Mouse (Mus musculus) gastrocnemius, postnatal 4 days (tissue): ENCODE results near the gene Ccdc154. TPM values are rescaled to one million over a fixed set of nuclear protein-coding genes. Genes with fewer than 3 reads are reported as not detected.
"Not testable (repeated sequence)": the region's sequence is repeated elsewhere in the genome, so short reads cannot be mapped to it uniquely, and the experiment has no call there.

Source experiments
- DNase-seq, 2 experiments: peaks; one replicate each; pipeline ENCODE4 v3.0.0; 2021 to 2022; ENCODE audit warnings: low spot score in 2 of 2, mixed read lengths in 2 of 2
- long read RNA-seq, 2 experiments: library from polyadenylated mRNA; stranded (forward); transcript quantifications; one replicate each; pipeline ENCODE4 v2.0.0; 2021
- total RNA-seq, 2 experiments: library from RNA; stranded (reverse); gene quantifications; 2 replicates each; pipeline ENCODE4 v1.2.3; 2021

Gene Ccdc154
- under 1 TPM; 0.15 to 0.21 TPM for total RNA-seq
- long read RNA-seq, experiment 1 = 0 reads
- long read RNA-seq, experiment 2 = 0 reads

DNA sequence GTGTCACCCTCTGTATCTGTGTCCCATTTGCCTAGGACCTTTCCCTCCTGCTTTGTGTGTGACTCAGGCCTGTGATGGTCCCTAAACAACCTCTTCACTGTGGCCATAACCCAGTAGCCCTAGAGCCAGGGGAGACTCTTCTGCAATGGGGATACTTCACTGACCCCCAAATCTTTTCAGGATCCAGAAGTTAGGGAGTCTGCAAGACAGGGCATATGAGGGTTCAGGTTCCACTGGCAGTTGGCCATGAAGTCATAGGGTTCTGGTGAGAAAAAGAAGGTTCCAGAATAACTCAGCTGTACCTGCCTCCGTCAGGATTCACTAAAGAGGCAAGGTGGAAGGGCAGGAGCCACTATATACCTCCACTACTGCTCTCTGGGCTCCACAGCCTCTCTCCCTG is at the start of gene Ccdc154:
Gene Ccdc154, plus strand, starts transcription at position 301 of the 400 bp plus-strand sequence.
- no peak for DNase-seq

DNA sequence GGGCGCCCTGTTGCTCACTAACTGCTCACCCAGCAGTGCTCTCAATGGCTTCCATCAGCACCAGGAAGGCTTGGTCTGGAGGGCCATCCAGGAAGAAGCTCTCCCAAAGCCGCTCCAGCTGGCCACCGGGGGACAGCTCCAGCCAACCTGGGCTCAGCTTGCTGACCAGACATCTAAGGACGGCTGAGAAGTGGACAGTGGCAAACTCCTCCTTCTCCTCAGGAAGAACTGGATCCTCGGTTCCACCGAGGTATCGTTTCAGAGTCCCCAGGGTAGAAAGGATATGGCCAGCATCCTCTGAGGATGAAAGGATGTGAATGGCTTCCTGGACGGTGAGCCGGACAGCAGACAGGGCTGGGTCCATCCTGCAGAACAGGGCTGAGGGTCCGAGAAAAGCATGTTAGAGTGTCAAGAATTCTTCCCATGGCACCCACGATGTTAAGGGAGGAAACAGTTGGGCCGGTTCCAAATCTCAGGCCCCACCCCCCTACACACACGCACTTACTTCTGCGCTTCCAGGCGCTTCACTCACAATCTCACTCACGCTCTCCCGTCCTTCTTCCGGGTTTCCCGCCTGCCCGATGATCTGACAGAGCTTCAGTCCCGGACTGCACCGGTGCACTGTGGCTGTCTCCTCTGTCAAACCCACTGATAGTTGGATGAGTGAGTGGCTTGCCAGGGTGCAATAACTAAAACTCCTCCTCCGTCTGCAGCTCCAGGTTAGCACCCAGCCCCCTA is 47.2 kb upstream of the Ccdc154 start:
- DNase-seq = peak in 1 of 2 experiments; percentile 40

- peak; percentile 88 to 96 for DNase-seq
These were observed 46.4 kb upstream of the Ccdc154 start, which contains the start of gene Telo2 for GRCm38 (mm10) chr17:25115664-25116432. Gene Telo2, minus strand, starts transcription at chr17:25115967.

DNA sequence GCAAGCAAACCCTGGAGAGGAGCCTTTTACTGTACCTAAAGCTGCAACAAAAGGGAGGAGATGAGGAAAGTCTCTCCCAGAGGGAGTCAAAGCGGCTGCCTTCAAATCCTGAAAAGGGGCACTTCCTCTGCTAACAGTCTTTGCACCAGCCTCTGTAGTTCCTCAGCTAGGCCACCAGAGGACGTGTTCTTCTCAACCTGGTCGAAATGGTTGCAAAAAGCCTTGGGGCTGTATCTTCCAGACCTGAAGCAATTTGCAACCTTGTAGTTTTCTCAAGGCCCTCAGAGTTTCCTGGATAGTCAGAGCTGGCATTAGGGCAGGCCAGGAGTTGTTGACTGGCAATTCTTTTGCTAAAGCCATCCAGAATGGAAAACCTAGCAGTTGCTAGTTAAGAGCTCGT is 45.0 kb upstream of the Ccdc154 start:
- DNase-seq = no peak

DNA sequence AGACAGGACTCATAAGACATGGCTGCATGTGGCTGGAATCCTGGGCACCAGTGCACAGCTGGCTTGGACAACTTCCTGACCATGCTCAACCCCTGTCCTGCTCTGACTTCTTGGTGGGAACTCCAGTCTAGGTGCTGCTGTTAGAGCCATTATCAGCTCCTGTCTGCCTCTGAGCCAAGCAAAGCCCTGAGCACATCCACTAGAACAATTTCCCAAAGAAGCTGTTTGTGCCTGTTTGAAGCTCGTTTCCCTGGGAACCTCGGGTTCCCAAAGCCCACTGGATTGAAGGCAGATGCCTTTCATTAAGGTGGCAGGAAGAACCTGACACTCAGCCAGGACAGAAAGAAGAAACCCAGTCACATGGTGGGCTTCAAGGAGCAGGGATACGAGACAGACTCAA is 41.9 kb upstream of the Ccdc154 start, which contains the start of gene Ptx4:
Gene Ptx4, plus strand, starts transcription at position 355 of the 400 bp plus-strand sequence.
- DNase-seq = no peak

DNA sequence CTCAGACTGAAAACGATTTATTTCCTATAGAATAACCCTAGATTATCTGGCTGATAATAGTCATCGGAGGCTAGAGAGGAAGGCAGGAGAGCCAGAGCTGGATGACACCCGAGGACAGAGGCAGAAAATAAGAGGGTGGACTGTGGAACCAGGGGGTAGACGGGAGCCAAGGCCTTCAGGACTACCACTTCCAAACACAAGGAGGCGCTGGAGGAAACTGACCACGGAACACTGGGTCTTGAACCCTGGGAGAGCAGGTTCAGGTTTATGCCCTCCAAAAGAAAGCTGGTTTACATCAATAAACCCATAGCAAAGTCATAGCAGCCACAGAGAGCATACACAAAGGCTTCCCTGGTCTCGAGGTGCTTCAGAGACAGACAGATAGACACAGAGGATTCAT is 38.3 kb upstream of the Ccdc154 start:
- no peak for DNase-seq

DNA sequence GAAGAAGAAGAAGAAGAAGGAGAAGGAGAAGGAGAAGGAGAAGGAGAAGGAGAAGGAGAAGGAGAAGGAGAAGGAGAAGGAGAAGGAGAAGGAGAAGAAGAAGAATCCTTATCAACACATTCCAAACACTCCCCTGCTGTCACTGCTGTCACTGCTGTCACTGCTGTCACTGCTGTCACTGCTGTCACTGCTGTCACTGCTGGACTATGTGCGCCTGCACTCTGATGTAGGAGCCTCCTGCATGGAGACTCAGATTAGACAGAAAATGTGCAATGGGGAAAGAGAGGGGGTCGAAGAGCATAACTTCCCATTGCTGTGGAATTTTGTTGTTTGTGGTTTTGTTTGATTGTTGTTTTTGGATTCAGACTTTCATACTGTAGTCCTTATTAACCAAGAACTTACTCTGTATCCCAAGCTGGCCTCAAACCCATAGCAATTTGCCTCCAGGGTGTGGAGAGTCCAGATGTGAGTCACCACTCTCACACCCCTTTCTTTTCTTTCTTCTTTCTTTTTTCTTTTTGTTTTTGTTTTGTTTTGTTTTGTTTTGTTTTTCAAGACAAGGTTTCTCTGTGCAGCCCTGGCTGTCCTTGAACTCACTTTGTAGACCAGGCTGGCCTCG is 36.7 kb upstream of the Ccdc154 start:
- not testable (repeated sequence) for DNase-seq

GRCm38 (mm10) chr17:25127079-25127478 is 35.2 kb upstream of the Ccdc154 start:
- DNase-seq = no peak

DNA sequence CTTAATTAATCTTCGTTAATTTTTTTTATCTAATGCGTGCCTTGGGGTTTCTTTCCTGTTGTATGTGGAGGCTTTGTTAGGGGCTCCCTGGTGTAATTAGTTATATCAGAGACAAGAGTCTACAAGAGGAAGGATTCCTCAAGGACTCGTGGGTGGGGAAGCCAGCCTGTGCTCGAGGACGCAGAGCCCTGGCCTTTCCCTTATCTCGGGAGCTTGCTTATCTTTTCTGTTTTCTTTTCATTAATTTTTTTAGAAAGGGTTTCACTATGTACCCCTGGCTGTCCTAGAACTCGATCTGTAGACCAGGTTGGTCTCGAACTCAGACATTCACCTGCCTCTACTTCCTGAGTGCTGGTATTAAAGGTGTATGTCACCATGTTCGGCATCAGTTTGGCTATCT is 34.6 kb upstream of the Ccdc154 start:
- no peak for DNase-seq

DNA sequence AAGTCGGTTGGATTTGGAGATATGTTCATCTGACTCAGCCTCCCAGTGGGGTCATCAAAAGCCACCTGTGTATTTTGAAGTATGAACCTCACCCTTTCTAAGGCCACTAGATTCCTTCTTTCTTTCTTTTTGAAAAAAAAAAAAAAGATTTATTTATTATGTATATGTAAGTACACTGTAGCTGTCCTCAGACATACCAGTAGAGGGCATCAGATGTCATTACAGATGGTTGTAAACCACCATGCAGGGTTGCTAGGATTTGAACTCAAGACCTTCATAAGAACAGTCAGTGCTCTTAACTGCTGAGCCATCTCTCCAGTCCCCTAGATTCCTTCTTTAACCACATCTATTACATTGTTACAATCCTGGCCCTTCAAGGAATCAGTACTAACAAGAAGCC is 32.2 kb upstream of the Ccdc154 start:
- DNase-seq = no peak

GRCm38 (mm10) chr17:25133275-25133698 is 29.0 kb upstream of the Ccdc154 start, which contains the start of gene Clcn7:
Gene Clcn7, plus strand, starts transcription at chr17:25133391.
- peak; percentile 90 to 96 for DNase-seq

DNA sequence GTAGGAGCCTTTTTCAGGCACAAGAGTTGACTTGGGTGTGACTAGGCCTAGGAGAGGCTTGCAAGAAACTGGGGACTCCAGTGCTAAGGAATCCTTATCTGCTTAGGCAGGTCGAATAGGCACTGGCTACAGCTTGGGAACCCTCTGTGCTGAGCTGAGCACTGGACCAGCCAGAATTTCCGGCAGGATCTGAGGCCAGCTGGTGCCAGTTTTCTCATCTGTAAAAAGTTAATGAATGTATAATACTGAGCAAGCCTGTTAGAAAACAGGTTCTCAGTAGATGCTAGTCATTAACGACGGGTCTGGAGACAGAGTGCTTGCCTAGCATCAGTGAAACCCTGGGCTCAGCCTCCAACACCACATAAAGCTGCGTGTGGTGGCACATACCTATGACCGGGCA is 26.6 kb upstream of the Ccdc154 start:
- no peak for DNase-seq

GRCm38 (mm10) chr17:25138803-25139202 is 23.5 kb upstream of the Ccdc154 start:
- no peak for DNase-seq

GRCm38 (mm10) chr17:25139960-25140359 is 22.3 kb upstream of the Ccdc154 start:
- DNase-seq = no peak

GRCm38 (mm10) chr17:25163387-25163786 is 1.1 kb downstream of the Ccdc154 start:
- no peak for DNase-seq

DNA sequence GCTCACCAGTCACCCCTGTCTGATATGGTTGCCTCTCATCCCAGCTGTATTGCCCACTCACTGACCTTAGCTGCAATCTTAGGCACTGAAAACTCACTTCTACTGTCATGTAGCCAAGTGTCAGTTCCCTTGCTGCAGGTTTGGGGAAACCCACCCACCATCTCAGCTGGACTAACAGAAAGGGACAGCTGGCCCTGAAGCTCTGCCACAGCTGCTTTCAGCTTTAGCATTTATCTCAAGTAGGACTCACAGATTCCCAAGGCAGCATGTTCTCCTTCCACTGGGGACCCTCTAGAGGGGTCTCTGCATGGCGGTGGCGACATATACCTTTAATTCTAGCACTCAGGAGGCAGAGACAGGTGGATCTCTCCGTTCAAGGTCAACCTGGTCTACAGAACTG is 2.5 kb downstream of the Ccdc154 start:
- no peak for DNase-seq

GRCm38 (mm10) chr17:25165970-25166671 is 3.9 kb downstream of the Ccdc154 start:
- no peak for DNase-seq

DNA sequence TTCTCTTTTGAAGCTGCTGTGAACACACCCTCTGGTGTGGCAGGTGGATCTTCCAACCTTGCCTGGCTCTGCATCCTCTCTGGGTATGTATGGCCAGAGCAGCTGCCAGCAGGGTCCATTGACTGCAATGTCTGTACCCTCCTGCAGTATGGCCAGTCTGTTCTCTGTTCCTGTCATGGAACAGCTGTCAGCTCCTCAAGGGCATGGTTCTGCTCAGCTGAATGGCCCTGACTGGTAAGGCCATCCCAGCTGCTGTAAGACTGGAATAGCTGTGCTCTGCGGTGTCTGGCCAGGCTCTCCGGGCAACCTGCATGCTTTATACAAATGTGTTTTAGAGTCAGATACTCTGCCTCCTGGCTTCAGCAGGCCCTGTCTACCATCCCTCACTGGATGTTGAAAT is 7.4 kb downstream of the Ccdc154 start:
- DNase-seq = no peak

DNA sequence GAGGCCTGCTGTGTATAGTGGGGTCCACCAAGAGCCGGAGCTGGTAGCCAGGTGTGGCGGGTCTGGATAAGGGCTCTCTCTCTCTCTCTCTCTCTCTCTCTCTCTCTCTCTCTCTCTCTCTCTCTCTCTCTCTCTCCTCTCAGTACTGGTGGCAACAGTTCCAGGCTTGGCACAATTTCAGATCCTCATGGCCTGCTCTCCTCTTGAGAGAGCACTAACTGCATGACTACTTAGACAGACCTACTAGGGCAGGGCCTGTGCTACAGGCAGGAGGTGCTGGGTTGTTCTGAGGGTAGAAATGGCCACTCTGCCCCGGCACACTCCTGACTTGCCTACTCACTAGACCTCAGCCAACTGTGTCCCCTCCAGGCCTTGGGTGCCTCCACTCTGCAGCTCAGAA is 10.3 kb downstream of the Ccdc154 start:
- no peak for DNase-seq

- no peak for DNase-seq
These were observed 13.2 kb downstream of the Ccdc154 start, which contains the start of gene Gm38655 for GRCm38 (mm10) chr17:25175411-25175810. Gene Gm38655, minus strand, starts transcription at chr17:25175471.

DNA sequence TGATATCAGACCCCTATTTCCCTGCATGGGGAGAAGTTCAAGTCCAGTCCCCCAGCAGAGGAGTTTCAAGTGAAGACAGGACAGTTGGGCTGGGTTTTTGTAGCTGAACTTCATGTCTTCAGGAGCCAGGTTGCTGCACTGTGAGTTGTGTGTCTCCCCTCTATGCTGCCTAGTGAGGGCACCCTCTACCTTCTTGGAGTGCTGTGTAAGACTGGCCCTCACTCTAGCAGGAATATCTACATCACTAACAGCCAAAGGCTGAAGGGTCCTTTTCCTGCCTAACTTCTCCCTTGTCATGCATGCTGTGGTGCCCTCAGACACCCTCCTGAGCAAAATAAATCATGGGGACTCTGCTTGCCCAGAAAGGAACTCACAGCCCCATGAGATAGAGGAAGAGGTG is 21.0 kb downstream of the Ccdc154 start:
- no peak for DNase-seq
